Comparison of ENCODE assay signal across 8 mouse cellular contexts in genomic region chr3:135438531-135438912, GRCm38 (mm10). TPM values are rescaled to one million over a fixed set of nuclear protein-coding genes. Genes with fewer than 3 reads are reported as not detected.
DNase-seq lines count a peak whose midpoint lies in the region; ATAC-seq and TF ChIP-seq lines count a peak whose summit lies in the region.

No protein-coding gene starts in this region.

- peak overlapping the region; percentile 95 for H3K9ac ChIP-seq in forebrain, embryonic 15.5 days (replicated peaks)
- H3K9ac ChIP-seq in lung, embryonic 14.5 days, result peak overlapping the region; percentile 98

- WGBS in forebrain, embryonic 15.5 days, result 1% methylated on average over 46 of the region's 50 CpGs
- WGBS in lung, embryonic 14.5 days, result under 1% methylated on average over 48 of the region's 50 CpGs

- peaks cover 45% of the 10 kb centered on the region for H3K36me3 ChIP-seq in E14TG2a.4 (ENCODE audit: insufficient read depth, low read length)
- H3K36me3 ChIP-seq in forebrain, embryonic 15.5 days, result no peaks in the 10 kb centered on the region
- peaks cover 24% of the 10 kb centered on the region; the same call in 1 of the 2 replicates for H3K36me3 ChIP-seq in lung, embryonic 14.5 days (ENCODE audit: insufficient read depth)

- H3K4me3 ChIP-seq in E14TG2a.4 (replicated peaks; ENCODE audit: low read length), result peak overlapping the region; percentile 94
- H3K4me3 ChIP-seq in forebrain, embryonic 15.5 days, result peak overlapping the region; percentile 87
- peak overlapping the region; percentile 89 for H3K4me3 ChIP-seq in lung, embryonic 14.5 days (ENCODE audit: low read depth, low read length)

- peak overlapping the region; percentile 89; the same call in 1 of the 2 replicates for H3K4me2 ChIP-seq in forebrain, embryonic 15.5 days (replicated peaks)
- peak overlapping the region; percentile 97 for H3K4me2 ChIP-seq in lung, embryonic 14.5 days

- H3K4me1 ChIP-seq in E14TG2a.4 (replicated peaks; ENCODE audit: low read depth, low read length), result peaks cover 44% of the 10 kb centered on the region
- peaks cover 40% of the 10 kb centered on the region for H3K4me1 ChIP-seq in forebrain, embryonic 15.5 days
- H3K4me1 ChIP-seq in lung, embryonic 14.5 days (ENCODE audit: insufficient read depth), result no peaks in the 10 kb centered on the region

- DNase-seq in cerebellum, adult 11-12 months, result peak; percentile 96
- peak; percentile 88 for DNase-seq in heart, postnatal 25 days (ENCODE audit: low spot score)
- DNase-seq in layer of hippocampus, adult 18-20 months (ENCODE audit: low spot score in 2 of 2), result peak; percentile 91 to 94
- DNase-seq in lung, embryonic 14.5 days, result peak; percentile 90
- peak; percentile 95 for DNase-seq in testis, postnatal 14 days (ENCODE audit: low spot score)

- intact Hi-C loops in heart, postnatal 25 days (cut with DNase I), result loop anchor here (1.0 kb wide), 1 partner anchor 15 kb away; the partner anchor contains the start of gene Cisd2

- peak overlapping the region; percentile 100 for H3K27ac ChIP-seq in forebrain, embryonic 15.5 days (replicated peaks)
- peak overlapping the region; percentile 100 for H3K27ac ChIP-seq in lung, embryonic 14.5 days (ENCODE audit: low read depth)

- no peak for TF ChIP-seq CTCF in E14TG2a.4 (conservative IDR thresholded peaks at IDR 0.05; ENCODE audit: low read length)
- no peak for TF ChIP-seq CTCF in lung, embryonic 14.5 days (IDR thresholded peaks at IDR 0.05; ENCODE audit: low read depth)

- peak; percentile 83 for ATAC-seq in forebrain, embryonic 15.5 days (replicated peaks)
- peak; percentile 80 for ATAC-seq in lung, embryonic 14.5 days (ENCODE audit: insufficient read depth)
- peak; percentile 34 for ATAC-seq in neutrophil, adult 5-6 weeks (ENCODE audit: extremely low read depth, insufficient number of reproducible peaks, low FRiP score, poor library complexity, severe bottlenecking)

- H3K9me3 ChIP-seq in E14TG2a.4 (ENCODE audit: low read length), result no peaks in the 10 kb centered on the region
- H3K9me3 ChIP-seq in forebrain, embryonic 15.5 days, result no peaks in the 10 kb centered on the region
- no peaks in the 10 kb centered on the region for H3K9me3 ChIP-seq in lung, embryonic 14.5 days (ENCODE audit: low read depth, low read length)

- H3K27me3 ChIP-seq in E14TG2a.4 (ENCODE audit: insufficient read depth, low read length), result no peaks in the 10 kb centered on the region
- H3K27me3 ChIP-seq in forebrain, embryonic 15.5 days, result no peaks in the 10 kb centered on the region
- no peaks in the 10 kb centered on the region for H3K27me3 ChIP-seq in lung, embryonic 14.5 days (ENCODE audit: insufficient read depth, low read length)

RNA-seq across cellular contexts. Expression of gene Ube2d3, which starts 0.6 kb away (rescaled TPM):
- polyA plus RNA-seq in forebrain, embryonic 15.5 days (2015; fragmentation: Nextera tagmentation; extraction: Ambion mirVana), result 384 and 388 TPM in 2 replicates
- 100 to 1,000 TPM; 338 to 361 TPM for total RNA-seq in heart, postnatal 25 days (2021)
- total RNA-seq in layer of hippocampus, adult 18-20 months (2021), result 100 to 1,000 TPM; 233 to 238 TPM
- 586 and 604 TPM in 2 replicates for polyA plus RNA-seq in lung, embryonic 14.5 days (2014; fragmentation: Nextera tagmentation; extraction: Ambion mirVana)
- total RNA-seq in neutrophil, adult 5-6 weeks (2017), result 572 and 587 TPM in 2 replicates

RNA-seq across cellular contexts. Expression of gene Cisd2, which starts 14.8 kb away (rescaled TPM):
- polyA plus RNA-seq in forebrain, embryonic 15.5 days (2015; fragmentation: Nextera tagmentation; extraction: Ambion mirVana), result 65.4 and 71.4 TPM in 2 replicates
- total RNA-seq in heart, postnatal 25 days (2021), result 10 to 100 TPM; 50.2 to 54.3 TPM
- total RNA-seq in layer of hippocampus, adult 18-20 months (2021), result 10 to 100 TPM; 32.1 to 32.4 TPM
- 61.5 and 66.6 TPM in 2 replicates for polyA plus RNA-seq in lung, embryonic 14.5 days (2014; fragmentation: Nextera tagmentation; extraction: Ambion mirVana)
- total RNA-seq in neutrophil, adult 5-6 weeks (2017), result 55.0 and 58.2 TPM in 2 replicates

RNA-seq across cellular contexts. Expression of gene Manba, which starts 46.9 kb away (rescaled TPM):
- polyA plus RNA-seq in forebrain, embryonic 15.5 days (2015; fragmentation: Nextera tagmentation; extraction: Ambion mirVana), result 3.3 and 3.9 TPM in 2 replicates
- total RNA-seq in heart, postnatal 25 days (2021), result 10 to 100 TPM; 18.4 to 18.8 TPM
- total RNA-seq in layer of hippocampus, adult 18-20 months (2021), result 1 to 10 TPM; 8.5 TPM
- 10.2 and 10.7 TPM in 2 replicates for polyA plus RNA-seq in lung, embryonic 14.5 days (2014; fragmentation: Nextera tagmentation; extraction: Ambion mirVana)
- 36.7 and 45.9 TPM in 2 replicates for total RNA-seq in neutrophil, adult 5-6 weeks (2017)

Comparison
In these comparisons a context has a peak if more than half of its experiments do, and no peak if none do; other contexts are left out.
1. Peak in every context shown above with its lines: DNase-seq, ATAC-seq, H3K4me3 ChIP-seq and H3K27ac ChIP-seq.